Mouse (Mus musculus) intestine, embryonic 14.5 days (tissue): ENCODE data around the gene Olfr789. TPM values are rescaled to one million over a fixed set of nuclear protein-coding genes. Genes with fewer than 3 reads are reported as not detected.

Experiments used
- polyA plus RNA-seq: library from polyadenylated mRNA; unstranded; fragments of >200 nt; fragmentation: Nextera tagmentation; extraction: Ambion mirVana; gene quantifications from 2 replicates; pipeline ENCODE4 v1.2.1, GENCODE M21; 2014

The Olfr789 gene
- polyA plus RNA-seq, 1 experiment from 2014 or later: not detected

Other genes starting within 250 kb of the Olfr789 start
- not detected in 2 replicates for gene Olfr774, start 248.5 kb upstream of the Olfr789 start, polyA plus RNA-seq
- not detected in 2 replicates for gene Olfr775, start 236.3 kb upstream of the Olfr789 start, polyA plus RNA-seq
- gene Olfr776, start 225.6 kb upstream of the Olfr789 start, polyA plus RNA-seq: not detected in 2 replicates
- not detected in 2 replicates for gene Olfr777, start 213.3 kb upstream of the Olfr789 start, polyA plus RNA-seq
- gene Olfr780, start 166.6 kb upstream of the Olfr789 start, polyA plus RNA-seq: not detected in 2 replicates
- not detected in 2 replicates for gene Olfr781, start 155.9 kb upstream of the Olfr789 start, polyA plus RNA-seq
- not detected in 2 replicates for gene Olfr782, start 135.9 kb upstream of the Olfr789 start, polyA plus RNA-seq
- gene Olfr784, start 100.7 kb upstream of the Olfr789 start, polyA plus RNA-seq: 0.11 and 0.20 TPM in 2 replicates
- not detected in 2 replicates for gene Olfr785, start 79.3 kb upstream of the Olfr789 start, polyA plus RNA-seq
- gene Olfr786, start 57.4 kb upstream of the Olfr789 start, polyA plus RNA-seq: not detected in 2 replicates
- gene Olfr787, start 22.9 kb upstream of the Olfr789 start, polyA plus RNA-seq: not detected in 2 replicates
- gene Olfr788, start 13.8 kb upstream of the Olfr789 start, polyA plus RNA-seq: not detected in 2 replicates
- not detected in 2 replicates for gene Olfr790, start 13.7 kb downstream of the Olfr789 start, polyA plus RNA-seq
- gene Olfr791, start 37.0 kb downstream of the Olfr789 start, polyA plus RNA-seq: not detected in 2 replicates
- not detected in 2 replicates for gene Olfr792, start 54.4 kb downstream of the Olfr789 start, polyA plus RNA-seq
- gene Olfr794, start 82.9 kb downstream of the Olfr789 start, polyA plus RNA-seq: not detected in 2 replicates
- not detected in 2 replicates for gene Olfr796, start 127.8 kb downstream of the Olfr789 start, polyA plus RNA-seq
- gene Olfr798, start 143.2 kb downstream of the Olfr789 start, polyA plus RNA-seq: not detected in 2 replicates
- not detected in 2 replicates for gene Olfr799, start 152.7 kb downstream of the Olfr789 start, polyA plus RNA-seq
- not detected in 2 replicates for gene Olfr800, start 172.9 kb downstream of the Olfr789 start, polyA plus RNA-seq
- gene Olfr801, start 189.1 kb downstream of the Olfr789 start, polyA plus RNA-seq: not detected in 2 replicates
- not detected in 2 replicates for gene Olfr802, start 203.4 kb downstream of the Olfr789 start, polyA plus RNA-seq
- not detected in 2 replicates for gene Olfr803, start 209.5 kb downstream of the Olfr789 start, polyA plus RNA-seq
- not detected in 2 replicates for gene Olfr804, start 218.5 kb downstream of the Olfr789 start, polyA plus RNA-seq
- not detected in 2 replicates for gene Olfr805, start 244.6 kb downstream of the Olfr789 start, polyA plus RNA-seq